Mouse (Mus musculus) thymus, adult 18-20 months (tissue): ENCODE results near the gene Iqsec3.

Source experiments
- DNase-seq, 2 experiments: peaks; one replicate each; pipeline ENCODE4 v3.0.0; 2022; ENCODE audit warnings: mixed read lengths in 2 of 2

Iqsec3 gene

GRCm38 (mm10) chr6:121363956-121364355 is 109.5 kb downstream of the Iqsec3 start:
- DNase-seq = no peak

- no peak for DNase-seq
These were observed 110.4 kb downstream of the Iqsec3 start for GRCm38 (mm10) chr6:121363061-121363460.

- DNase-seq = no peak
These were observed 116.2 kb downstream of the Iqsec3 start for GRCm38 (mm10) chr6:121357232-121357631.

GRCm38 (mm10) chr6:121356041-121356440 is 117.4 kb downstream of the Iqsec3 start:
- DNase-seq = no peak

GRCm38 (mm10) chr6:121352276-121352675 is 121.2 kb downstream of the Iqsec3 start:
- DNase-seq = no peak

GRCm38 (mm10) chr6:121346428-121346827 is 127.0 kb downstream of the Iqsec3 start:
- DNase-seq = no peak

- DNase-seq = no peak
These were observed 129.1 kb downstream of the Iqsec3 start for GRCm38 (mm10) chr6:121344329-121344728.

- DNase-seq = no peak
These were observed 129.7 kb downstream of the Iqsec3 start for GRCm38 (mm10) chr6:121343771-121344123.

GRCm38 (mm10) chr6:121343026-121343770 is 130.3 kb downstream of the Iqsec3 start, which contains the start of gene Slc6a12:
Gene Slc6a12, plus strand, starts transcription at chr6:121343076.
- no peak for DNase-seq

GRCm38 (mm10) chr6:121341650-121342049 is 131.8 kb downstream of the Iqsec3 start:
- no peak for DNase-seq

GRCm38 (mm10) chr6:121338519-121338896 is 135.0 kb downstream of the Iqsec3 start:
- no peak for DNase-seq

- DNase-seq = peak; percentile 53 to 69
These were observed 135.5 kb downstream of the Iqsec3 start for GRCm38 (mm10) chr6:121337770-121338518.

GRCm38 (mm10) chr6:121337229-121337628 is 136.2 kb downstream of the Iqsec3 start:
- peak in 1 of 2 experiments; percentile 31 for DNase-seq

GRCm38 (mm10) chr6:121336558-121336957 is 136.9 kb downstream of the Iqsec3 start:
- DNase-seq = peak; percentile 66 to 77

- DNase-seq = no peak
These were observed 137.6 kb downstream of the Iqsec3 start for GRCm38 (mm10) chr6:121335841-121336240.

GRCm38 (mm10) chr6:121329848-121330508 is 143.5 kb downstream of the Iqsec3 start:
- no peak for DNase-seq

GRCm38 (mm10) chr6:121328417-121328884 is 145.0 kb downstream of the Iqsec3 start:
- DNase-seq = peak in 1 of 2 experiments; percentile 31

- DNase-seq = no peak
These were observed 146.9 kb downstream of the Iqsec3 start for GRCm38 (mm10) chr6:121326486-121327069.

GRCm38 (mm10) chr6:121325740-121326139 is 147.7 kb downstream of the Iqsec3 start:
- no peak for DNase-seq

GRCm38 (mm10) chr6:121325298-121325697 is 148.2 kb downstream of the Iqsec3 start:
- no peak for DNase-seq
